Mouse (Mus musculus): ENCODE results near the gene Zfp947.
"Not testable (repeated sequence)": the region's sequence is repeated elsewhere in the genome, so short reads cannot be mapped to it uniquely, and the experiment has no call there.

Zfp947 gene

GRCm38 (mm10) chr17:22165722-22166294 is at the start of gene Zfp947:
Gene Zfp947, minus strand, starts transcription at chr17:22166190.
- DNase-seq (ENCODE audit: low spot score in 2 of 2) = peak; percentile 4 to 8

DNA sequence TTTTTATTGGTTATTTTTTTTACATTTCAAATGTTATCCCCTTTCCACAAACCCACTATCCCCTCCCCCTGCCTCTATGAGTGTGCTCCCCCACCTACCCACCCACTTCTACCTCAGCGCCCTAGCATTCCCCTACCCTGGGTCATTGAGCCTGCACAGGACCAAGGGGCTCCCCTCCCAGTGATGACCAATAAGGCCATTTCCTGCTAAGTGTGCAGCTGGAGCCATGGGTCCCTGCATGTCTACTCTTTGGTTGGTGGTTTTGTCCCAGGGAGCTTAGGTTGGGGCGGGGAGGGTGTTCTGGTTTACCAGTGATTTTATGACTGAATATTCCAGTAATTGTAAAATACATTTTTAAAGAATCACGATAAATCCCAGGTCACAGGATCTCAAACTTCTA is 686 bp downstream of the Zfp947 start:
- not testable (repeated sequence) for DNase-seq (ENCODE audit: low spot score in 2 of 2)

DNA sequence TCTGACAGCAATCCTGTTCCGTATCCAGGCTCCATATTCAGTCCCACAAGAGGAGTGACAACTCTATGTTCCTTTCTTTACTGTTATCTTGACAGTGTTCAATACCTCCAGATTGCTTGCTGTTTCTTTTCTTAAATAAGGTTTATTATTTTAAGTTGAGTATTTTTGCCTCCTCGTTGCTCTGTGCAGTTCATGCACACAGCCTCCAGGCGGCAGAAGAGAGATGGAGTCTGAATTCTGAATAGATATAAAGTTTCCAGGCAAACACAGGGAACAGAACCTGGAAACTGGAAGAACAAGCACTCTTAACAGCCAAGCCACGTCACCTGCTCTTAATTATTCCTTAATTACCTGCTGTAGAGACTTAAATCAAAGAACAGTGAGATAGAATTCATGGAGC is 12.0 kb downstream of the Zfp947 start:
- not testable (repeated sequence) for DNase-seq (ENCODE audit: low spot score in 2 of 2)

DNA sequence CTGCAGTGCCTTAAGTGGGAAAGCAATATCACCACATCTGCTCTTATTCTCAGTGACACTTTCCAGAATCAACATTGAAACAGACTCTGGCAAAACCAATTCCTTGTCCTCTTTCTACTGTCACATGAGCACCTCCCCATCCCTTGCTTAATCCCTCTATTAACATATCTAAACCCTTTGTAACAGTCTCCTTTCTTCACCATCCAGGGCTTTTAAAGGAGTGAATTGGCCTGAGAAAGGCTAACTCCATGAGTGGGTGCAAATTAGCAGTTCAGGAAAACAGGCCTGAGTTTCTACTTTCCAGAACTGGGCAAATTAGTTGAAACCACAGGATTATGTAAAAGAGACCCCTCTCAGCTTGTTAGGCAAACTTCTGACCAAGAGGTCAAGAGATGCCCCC is 47.2 kb downstream of the Zfp947 start:
- no peak for DNase-seq (ENCODE audit: low spot score in 2 of 2)

Measured in frontal cortex, postnatal 36 days (tissue).